Mouse (Mus musculus): ENCODE measurements at regions not wholly inside any gene's neighbourhood (a gene's known extent, or its start where the extent isn't known, plus 50 kb on each side); places are given as distances from the start of the nearest gene placed in this dataset.
"Not testable (repeated sequence)": the region's sequence is repeated elsewhere in the genome, so short reads cannot be mapped to it uniquely, and the experiment has no call there.

GRCm38 (mm10) chr11:24297763-24298162 lies 219.9 kb downstream of the Bcl11a start:
- no peak for DNase-seq

GRCm38 (mm10) chr11:24300351-24300750 lies 222.5 kb downstream of the Bcl11a start:
- DNase-seq, result no peak

GRCm38 (mm10) chr11:24301201-24301600 lies 223.3 kb downstream of the Bcl11a start:
- DNase-seq, result no peak

GRCm38 (mm10) chr11:24305145-24305553 lies 227.3 kb downstream of the Bcl11a start:
- DNase-seq, result no peak

- no peak for DNase-seq
These were observed 227.8 kb downstream of the Bcl11a start for GRCm38 (mm10) chr11:24305691-24306090.

- DNase-seq, result no peak
These were observed 228.2 kb downstream of the Bcl11a start for GRCm38 (mm10) chr11:24306101-24306500.

- no peak for DNase-seq
These were observed 229.9 kb downstream of the Bcl11a start for GRCm38 (mm10) chr11:24307601-24308252.

- DNase-seq, result no peak
These were observed 230.4 kb downstream of the Bcl11a start for GRCm38 (mm10) chr11:24308253-24308633.

GRCm38 (mm10) chr11:24314046-24314445 lies 236.2 kb downstream of the Bcl11a start:
- DNase-seq, result no peak

GRCm38 (mm10) chr11:24315582-24315981 lies 237.7 kb downstream of the Bcl11a start:
- no peak for DNase-seq

- no peak for DNase-seq
These were observed 238.3 kb downstream of the Bcl11a start for GRCm38 (mm10) chr11:24316198-24316597.

GRCm38 (mm10) chr11:24317989-24318735 lies 240.3 kb downstream of the Bcl11a start:
- DNase-seq, result no peak

GRCm38 (mm10) chr11:24319222-24319621 lies 241.4 kb downstream of the Bcl11a start:
- DNase-seq, result no peak

- not testable (repeated sequence) for DNase-seq
These were observed 244.6 kb downstream of the Bcl11a start for GRCm38 (mm10) chr11:24322412-24322811.

- DNase-seq, result no peak
These were observed 250.6 kb downstream of the Bcl11a start for GRCm38 (mm10) chr11:24328481-24328880.

GRCm38 (mm10) chr11:24330366-24331124 lies 252.7 kb downstream of the Bcl11a start:
- no peak for DNase-seq

- DNase-seq, result no peak
These were observed 254.4 kb downstream of the Bcl11a start for GRCm38 (mm10) chr11:24332241-24332640.

GRCm38 (mm10) chr11:24333111-24333510 lies 255.3 kb downstream of the Bcl11a start:
- no peak for DNase-seq

GRCm38 (mm10) chr11:24335256-24335655 lies 257.4 kb downstream of the Bcl11a start:
- DNase-seq, result no peak

- no peak for DNase-seq
These were observed 260.3 kb downstream of the Bcl11a start for GRCm38 (mm10) chr11:24338111-24338510.

- DNase-seq, result no peak
These were observed 261.2 kb downstream of the Bcl11a start for GRCm38 (mm10) chr11:24339061-24339460.

- DNase-seq, result no peak
These were observed 262.8 kb downstream of the Bcl11a start for GRCm38 (mm10) chr11:24340677-24341076.

GRCm38 (mm10) chr11:24341650-24342049 lies 263.8 kb downstream of the Bcl11a start:
- DNase-seq, result no peak

GRCm38 (mm10) chr11:24342176-24342575 lies 264.3 kb downstream of the Bcl11a start:
- DNase-seq, result no peak
